Mouse (Mus musculus) testis, adult 2 months (tissue): Measurements from ENCODE around the gene Psors1c2.

Source experiments
- CTCF ChIP-seq: fragments of 200-500 bp; IDR thresholded peaks from 2 replicates; pipeline ENCODE4 v1.5.1; 2012; ENCODE audit warnings: low read depth, mild to moderate bottlenecking, inconsistent platforms, low read length, moderate library complexity; ENCODE audit not compliant: control insufficient read depth, insufficient read depth, insufficient replicate concordance
- POLR2A ChIP-seq: fragments of 200-500 bp; IDR thresholded peaks from 2 replicates; pipeline ENCODE4 v1.6.1; 2012; ENCODE audit warnings: low read depth, mild to moderate bottlenecking, inconsistent platforms, low read length, moderate library complexity; ENCODE audit not compliant: control insufficient read depth

DNA sequence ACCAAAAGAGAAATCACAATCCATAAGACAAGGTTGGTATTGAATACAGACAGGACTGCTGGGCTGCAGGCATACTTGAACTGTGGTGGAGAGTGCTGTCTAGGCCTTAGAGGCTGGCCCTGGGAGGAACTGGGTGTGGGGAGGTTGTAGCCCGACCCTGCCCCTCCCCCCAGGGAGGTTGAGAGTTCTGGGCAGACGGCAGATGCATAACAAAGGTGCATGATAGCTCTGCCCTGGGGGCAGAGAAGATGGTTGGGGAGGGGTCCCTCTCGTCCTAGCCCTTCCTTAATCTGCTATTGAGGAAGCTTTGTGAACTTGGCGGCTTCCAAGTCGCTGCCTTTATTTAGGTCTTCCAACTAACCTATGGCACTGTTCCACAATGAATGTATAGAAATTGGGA, 29.2 kb upstream of the Psors1c2 start:
- TF ChIP-seq CTCF (no peak), POLR2A (no peak)
